Mouse (Mus musculus) spleen, postnatal 4 days (tissue): ENCODE data around the gene Anks4b.

Source experiments
- DNase-seq, 2 experiments: peaks; one replicate each; pipeline ENCODE4 v3.0.0; 2022; ENCODE audit warnings: low spot score in 2 of 2

Anks4b gene

DNA sequence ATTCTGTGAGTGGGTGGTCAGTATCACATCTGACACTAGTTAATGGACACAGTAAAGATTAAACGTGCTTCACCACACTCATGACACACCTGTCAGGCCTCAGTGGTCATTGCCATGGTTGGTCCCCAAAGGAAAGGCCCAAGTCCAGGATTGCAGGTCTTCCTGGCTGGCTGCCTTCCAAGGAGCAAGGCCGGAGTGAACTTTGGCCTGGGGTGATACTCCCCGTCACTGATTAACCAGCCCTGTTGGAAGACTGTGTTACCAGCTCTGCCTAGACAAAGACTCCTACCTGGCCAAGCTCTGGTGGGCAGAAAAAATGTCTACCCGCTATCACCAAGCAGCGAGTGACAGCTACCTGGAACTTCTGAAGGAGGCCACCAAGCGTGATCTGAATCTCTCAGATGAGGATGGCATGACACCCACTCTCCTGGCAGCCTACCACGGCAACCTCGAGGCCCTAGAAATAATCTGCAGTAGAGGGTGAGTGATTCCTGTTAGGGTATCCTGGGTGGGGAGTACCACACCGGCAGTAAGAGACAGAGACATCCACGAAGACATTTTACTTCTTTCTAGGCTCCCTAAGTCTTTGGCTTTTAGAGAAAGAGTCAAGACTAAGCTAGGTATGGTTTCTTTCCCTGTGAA, at the start of gene Anks4b:
Gene Anks4b (plus strand): TSS at position 256 of the 642 bp plus-strand sequence.
- no peak for DNase-seq

DNA sequence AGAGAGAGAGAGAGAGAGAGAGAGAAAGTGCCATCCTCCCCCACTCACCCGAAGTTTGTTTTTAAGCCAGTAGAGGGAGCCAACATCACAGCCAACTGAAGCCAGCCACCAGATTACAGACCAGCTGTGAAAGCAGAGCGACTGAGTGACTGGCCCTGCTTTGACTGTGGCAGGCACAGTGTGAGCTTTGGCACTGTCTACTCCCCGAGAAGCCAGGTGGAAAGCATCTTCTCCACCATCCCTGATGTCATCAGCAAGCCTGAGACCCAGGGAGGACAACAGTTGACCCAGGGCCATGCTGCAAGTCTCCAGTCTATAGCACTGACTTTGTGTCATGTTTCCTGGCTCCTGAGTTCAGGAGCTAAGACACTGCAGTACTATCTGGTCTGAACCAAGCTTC, 48.8 kb upstream of the Anks4b start:
- DNase-seq: peak; percentile 29 to 64

DNA sequence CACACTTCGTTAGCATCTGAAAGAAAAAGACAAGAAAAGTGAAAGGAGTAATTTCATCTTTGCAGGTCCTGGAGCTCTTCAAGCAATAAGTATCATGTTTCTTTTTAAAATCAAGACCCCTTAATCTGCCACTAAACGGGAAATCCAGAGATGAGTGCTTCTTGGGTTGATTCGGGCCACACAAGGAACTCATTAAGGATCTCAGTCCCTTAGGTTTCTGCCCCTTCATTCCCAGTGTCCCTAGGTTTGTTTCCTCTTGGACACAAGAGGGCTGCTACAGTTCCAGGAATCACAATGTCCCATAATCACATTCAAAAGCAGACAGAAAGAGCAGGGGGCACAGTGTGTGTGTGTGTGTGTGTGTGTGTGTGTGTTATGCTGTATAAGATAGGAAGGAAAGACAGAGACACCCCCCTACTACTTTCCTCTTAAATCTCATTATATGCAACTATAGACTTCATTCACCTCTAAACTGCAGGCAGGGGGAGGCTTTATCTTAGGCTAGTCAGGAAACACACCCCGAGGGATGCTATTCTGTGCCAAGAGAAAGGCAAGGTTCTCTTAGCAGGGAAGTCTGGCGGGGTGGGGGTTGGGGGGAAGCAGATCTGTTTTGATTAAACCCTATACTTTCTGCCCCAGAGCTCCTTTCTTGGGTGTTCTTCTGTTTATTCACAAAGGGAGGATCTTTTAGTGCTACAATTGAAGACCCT, 46.5 kb upstream of the Anks4b start:
- no peak for DNase-seq

DNA sequence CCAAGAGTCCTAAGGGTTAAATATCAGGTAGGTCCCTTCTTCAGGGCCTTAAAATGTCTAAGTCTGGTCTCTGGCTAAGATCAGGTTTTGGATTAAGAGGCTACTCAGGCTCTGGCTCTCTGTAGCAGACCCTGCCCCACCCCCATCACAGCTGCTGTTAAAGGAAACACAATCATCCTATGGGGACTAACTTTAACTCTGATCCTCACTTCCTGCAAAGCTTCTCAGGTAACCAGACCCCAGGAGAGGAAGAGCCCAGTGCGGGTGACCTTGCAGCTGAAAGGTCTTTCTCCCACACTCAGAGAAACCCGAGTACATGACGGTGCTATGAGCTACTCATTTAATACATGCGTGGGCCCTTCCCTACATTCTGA, 46.0 kb upstream of the Anks4b start:
- DNase-seq: no peak

DNA sequence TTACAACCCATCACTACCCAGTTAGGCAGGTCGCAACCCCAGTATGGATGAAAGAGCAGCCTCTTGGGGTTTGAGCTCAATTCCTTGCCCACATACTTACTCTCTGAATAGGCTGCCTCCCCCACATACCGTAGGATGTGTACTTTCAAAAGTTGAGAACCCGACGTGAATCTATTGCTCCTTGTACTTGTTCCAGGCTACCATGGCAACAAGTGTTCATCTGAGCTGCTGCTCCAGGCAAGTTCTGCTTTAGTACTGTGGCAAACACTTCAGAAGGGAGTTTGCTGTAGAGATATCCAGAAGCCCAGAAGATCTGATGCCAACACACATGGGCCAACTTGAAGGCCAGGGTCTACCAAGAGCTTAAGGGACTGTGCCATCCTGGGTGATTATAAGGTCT, 44.7 kb upstream of the Anks4b start:
- DNase-seq: no peak

- DNase-seq: no peak
Measured at GRCm38 (mm10) chr7:120142743-120143142, 30.9 kb upstream of the Anks4b start.

GRCm38 (mm10) chr7:120145191-120145590, 28.5 kb upstream of the Anks4b start, which contains the start of gene Zp2:
Gene Zp2, minus strand, starts transcription at chr7:120145291.
- no peak for DNase-seq

GRCm38 (mm10) chr7:120150257-120150656, 23.4 kb upstream of the Anks4b start:
- no peak for DNase-seq

DNA sequence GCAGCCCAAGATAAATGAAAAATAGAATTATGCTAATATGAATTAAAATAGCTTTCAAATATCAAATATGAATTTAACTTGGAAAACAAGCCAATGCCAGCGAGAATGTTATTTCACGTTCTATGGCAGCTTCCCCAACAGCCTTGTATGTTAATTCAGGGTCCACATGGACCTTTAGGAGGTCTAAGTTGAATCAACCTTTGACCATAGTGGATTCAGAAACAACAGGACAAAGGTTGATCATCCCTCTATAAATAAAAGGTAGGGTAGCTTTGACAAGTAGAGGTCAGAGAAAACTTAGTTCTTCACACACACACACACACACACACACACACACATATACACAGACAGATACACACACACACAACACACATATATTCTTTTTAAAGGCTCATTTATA, 22.8 kb upstream of the Anks4b start:
- no peak for DNase-seq

DNA sequence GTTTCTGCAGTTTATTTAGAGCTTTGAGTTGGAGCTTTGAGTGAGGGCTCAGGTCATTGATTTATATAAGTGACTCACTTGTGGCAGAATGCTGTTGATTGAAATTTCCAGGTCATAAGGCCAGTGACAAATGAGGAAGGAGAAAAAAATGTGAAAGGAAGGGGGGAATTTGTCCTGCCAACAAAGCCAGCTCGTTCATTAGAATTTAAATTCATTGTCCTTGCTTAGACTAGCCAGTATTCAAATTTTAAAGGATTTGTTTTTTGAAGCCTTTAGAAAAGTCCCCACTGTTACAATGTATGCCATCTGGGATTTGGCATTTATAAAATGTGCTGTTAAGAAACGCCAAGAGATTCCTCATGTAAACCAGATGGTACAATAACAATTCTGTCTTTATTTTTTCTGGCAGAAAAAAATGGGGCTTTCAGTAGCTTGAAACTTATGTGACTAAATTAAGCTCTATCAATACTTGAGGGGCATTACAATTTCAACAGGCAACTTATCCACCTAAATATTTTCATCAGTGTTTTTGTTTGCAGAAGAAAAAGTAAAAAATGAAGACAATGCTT, 16.7 kb upstream of the Anks4b start:
- DNase-seq: no peak

DNA sequence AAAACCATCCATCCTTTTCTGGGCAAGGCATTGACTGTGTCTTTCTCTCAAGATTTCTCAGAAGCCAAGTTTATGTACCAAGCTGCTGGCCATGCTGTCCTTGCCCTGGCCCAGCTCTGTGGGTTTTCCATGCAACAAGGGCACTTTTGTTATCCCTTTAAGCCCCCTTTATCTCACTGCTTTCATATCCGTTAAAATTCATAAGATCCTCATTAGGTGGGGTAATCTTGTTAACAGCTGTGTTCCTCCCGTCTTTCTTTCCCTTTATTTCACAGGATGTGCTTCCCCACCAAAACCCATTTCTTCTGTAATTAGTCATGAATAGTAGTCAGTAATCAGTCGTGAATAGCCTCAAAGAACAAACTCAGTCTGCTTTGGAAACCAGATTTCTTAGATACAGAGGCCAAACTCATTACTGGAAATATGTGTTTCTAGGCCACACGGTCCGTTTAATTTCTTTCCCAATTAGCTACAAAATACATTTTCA, 16.0 kb upstream of the Anks4b start:
- DNase-seq: no peak

DNA sequence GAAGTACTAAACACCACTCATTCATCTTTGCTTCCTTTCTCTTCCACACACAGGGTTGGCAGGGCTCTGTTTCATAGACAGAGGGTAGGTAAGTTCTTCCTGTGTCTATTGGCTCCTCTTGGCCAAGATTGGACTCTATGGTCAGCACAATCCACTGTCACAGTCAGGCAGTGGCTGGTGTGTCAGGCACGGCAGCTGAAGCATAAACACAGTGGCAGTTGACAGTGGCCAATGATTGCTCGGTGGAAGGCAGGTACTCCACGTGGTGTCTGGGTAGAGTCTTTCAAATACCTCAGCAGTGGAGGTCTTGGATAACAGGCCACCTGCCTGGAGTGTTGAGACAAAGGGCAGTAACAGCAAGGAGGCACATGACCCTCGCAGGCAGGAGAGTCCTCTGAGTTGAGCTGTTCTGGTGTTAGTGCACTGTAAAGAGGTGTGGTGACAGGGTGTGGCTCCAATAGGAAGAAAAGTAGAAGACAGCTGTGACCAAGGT, 15.5 kb upstream of the Anks4b start:
- DNase-seq: no peak

DNA sequence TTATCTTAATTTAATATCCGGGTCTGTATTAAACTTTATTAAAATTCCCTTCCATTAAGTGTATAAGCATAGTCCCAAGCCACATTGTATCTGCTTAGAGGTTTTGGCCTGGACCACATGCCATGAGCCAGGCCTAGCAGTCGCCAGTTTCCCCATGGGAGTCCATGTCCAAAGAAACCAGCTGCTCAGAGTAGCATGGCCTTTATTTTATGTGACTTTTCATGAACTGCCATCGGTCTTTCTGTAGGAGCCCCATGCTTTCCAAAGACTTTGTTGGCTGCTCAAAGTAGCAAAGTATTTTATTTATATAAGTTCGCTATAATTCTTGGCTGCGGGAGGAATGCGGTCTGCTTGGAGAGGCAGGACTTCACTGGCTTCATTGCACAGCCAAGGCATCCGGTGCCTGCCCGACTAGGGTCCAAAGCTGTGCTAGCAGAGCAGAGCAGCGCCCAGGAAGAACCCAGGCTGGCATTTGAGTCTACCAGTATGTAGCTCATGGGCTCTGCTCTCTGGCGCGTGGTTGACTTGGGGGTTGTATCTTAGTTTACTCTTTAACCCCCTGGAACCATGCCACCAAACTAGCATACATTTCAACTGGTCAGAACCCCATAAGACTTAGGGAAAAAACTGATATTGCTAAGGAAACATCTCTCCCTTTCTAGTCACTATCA, 9.9 kb upstream of the Anks4b start:
- peak in 1 of 2 experiments; percentile 57 for DNase-seq

- DNase-seq: no peak
Measured at GRCm38 (mm10) chr7:120172188-120172700, 1.4 kb upstream of the Anks4b start.

GRCm38 (mm10) chr7:120174723-120175504, 1.3 kb downstream of the Anks4b start:
- DNase-seq: no peak

GRCm38 (mm10) chr7:120177611-120178010, 4.0 kb downstream of the Anks4b start:
- DNase-seq: no peak

DNA sequence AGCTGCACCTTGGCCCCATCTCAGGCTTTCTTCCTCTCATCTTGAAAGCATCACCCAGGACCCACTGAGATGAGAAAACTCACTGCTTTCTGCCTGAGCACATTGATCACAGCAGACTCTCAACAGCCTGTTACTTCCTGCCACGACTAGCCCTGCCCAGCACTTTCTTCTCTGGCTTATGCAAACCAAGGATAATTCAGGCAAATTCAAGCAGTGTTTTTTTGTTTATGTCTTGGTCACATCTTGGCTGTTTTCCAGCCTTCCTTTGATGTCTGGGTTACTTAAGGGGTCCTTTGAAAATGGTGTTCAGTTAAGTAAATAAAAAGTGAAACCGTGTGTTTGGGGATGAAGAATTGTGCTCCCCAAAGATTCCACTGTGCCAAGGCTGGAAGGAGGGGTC, 5.3 kb downstream of the Anks4b start:
- DNase-seq: no peak

- no peak for DNase-seq
Measured at GRCm38 (mm10) chr7:120180547-120180946, 6.9 kb downstream of the Anks4b start.

GRCm38 (mm10) chr7:120181401-120182230, 8.0 kb downstream of the Anks4b start:
- DNase-seq: peak in 1 of 2 experiments; percentile 31

DNA sequence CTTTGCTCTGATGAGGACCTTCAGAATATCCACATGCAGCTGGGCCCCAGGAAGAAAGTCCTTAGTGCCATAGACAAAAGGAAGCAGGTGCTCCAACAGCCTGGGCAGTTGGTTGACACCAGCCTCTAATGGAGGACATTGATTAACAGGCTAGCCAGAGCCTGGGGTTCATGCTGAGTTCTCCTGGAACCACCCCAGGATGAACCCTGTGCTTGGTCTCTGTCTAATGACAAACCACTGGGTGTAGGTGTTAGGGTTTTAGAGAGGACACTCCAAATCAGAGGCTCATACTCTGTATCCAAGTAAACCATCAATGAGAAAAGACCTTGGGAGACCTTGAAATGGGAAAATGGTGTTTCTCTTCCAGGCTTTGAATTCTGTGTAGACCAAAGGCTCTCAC, 9.2 kb downstream of the Anks4b start:
- peak in 1 of 2 experiments; percentile 15 for DNase-seq
